Mouse (Mus musculus): ENCODE data around the gene Ebf4.
A peak's percentile ranks its signal among the peaks of the same experiment; 100 is the strongest.

The Ebf4 gene

DNA sequence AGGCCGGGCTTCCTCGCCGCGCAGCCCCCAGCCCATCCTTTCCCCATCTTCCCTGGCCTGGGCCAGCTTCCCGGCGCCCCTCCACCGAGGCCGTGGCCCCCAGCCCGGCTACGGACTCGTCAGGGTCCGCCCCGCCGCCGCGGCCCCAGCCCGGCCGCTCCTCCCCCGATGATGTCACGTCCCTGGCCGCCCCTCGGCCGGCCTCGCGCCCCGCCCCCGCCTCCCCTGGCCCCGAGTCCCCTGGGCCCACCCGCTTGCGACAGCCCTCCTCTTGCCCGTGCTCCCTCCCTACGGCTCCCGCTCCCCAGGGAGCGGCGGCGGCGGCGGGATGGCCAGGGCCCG is at the start of gene Ebf4:
Ebf4 (plus strand) TSS at position 234 of the 342 bp plus-strand sequence.
- peak; percentile 89 for DNase-seq

DNA sequence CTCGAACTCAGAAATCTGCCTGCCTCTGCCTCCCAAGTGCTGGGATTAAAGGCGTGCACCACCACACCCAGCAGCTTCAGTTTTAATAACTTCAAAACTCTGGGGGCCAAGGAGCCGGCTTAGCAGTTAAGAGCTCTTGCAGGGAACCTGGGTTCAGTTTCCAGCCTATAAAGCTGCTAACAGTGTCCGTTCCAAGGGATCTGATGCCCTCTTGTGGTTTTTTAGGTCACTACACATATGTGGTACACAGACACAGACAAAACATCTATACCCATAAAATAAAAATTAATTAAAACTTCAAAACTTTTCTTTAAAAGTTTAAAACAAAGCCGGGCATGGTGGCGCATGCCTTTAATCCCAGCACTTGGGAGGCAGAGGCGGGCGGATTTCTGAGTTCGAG is 48.1 kb upstream of the Ebf4 start:
- peak; percentile 64 for DNase-seq

DNA sequence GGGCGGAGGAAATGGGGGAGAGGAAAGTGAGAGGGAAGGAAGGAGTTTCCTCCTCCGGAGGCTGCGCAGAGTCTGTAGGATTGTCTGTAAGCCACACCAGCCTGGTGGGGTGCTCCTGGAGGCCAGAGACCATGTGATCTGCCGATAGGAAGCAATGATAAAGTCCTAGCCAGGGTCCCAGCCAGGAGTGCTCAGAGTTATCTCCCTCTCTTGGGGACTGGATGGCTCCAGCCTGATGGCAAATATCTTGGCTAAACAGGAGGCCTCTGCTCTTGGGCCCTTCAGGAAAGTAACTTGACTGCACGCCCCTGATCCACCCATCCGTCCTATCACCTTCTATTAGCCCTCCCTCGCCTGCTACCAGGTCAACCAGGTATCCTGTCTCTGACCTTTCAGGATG is 46.7 kb upstream of the Ebf4 start:
- DNase-seq: no peak

DNA sequence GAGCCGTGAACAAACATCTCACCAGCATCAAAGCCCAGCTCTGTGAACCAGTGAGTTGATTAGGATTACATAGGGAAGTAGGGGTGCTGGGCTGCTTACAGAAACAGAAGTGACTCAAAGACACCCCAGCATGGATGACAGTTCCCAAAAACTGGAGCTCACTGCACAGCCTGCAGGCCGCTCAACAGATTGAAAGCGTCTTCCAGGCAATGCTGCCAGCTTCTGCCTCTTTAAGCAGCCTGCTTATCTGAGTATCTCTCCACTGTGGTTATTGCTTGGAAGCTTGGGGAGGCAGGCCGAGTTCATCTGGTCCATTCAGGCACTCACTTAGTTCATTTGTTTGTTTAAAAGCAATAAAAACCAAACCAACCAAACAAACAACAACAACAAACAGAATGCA is 38.2 kb upstream of the Ebf4 start:
- DNase-seq: no peak

DNA sequence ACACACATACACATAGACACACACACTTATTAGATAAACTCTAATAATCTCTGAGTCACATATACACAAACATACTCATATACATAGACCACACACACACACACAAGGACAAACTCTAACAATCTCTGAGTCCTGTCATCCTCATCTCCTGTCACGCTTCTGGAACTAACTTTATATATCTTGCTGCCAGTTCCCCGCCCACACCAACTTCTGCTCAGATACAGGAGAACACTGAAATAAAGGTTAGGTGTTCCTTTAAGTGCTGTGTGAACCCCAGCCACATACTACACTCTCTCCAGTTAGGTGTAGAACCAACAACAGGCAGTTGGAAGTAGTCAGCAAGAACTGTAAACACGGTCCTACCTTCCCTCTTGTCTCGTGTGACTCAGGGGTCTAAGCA is 34.1 kb upstream of the Ebf4 start:
- DNase-seq: no peak

DNA sequence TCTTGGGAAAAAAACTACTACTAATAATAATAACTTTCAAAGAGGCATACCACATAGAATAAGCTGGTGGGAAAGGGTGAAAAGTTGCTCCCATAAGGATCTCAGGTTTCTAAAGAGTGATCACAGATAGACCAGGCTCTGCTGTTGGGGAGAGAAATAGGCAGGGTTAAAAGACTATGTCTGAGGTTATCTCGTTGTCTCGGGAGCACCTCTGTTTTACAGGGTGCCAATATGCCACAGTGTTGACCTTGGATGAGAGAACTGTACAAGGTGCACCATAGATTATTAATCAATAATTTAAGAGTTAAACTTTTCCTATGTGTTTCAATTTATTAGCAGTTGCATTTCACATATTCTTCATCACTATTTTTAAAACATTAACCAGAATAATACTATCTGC is 33.1 kb upstream of the Ebf4 start:
- DNase-seq: no peak

DNA sequence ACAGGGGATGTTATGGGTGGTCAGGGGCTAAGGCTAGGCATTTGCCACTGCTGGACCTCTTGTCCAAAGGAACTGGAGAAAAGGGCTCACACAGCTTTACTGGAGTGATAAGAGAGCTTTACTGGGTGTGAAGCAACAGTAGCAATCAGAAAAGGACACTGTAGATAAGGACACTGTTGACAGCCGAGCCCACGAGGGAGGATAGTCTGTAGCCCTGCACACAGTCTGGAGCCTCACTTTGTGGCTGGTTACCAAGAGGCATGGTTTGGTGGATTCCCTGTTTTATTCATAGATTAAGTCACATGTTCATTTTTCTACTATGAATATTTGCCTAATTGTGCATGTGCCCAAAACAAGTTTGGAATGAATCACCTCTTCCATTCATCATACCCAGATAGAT is 32.6 kb upstream of the Ebf4 start:
- no peak for DNase-seq

DNA sequence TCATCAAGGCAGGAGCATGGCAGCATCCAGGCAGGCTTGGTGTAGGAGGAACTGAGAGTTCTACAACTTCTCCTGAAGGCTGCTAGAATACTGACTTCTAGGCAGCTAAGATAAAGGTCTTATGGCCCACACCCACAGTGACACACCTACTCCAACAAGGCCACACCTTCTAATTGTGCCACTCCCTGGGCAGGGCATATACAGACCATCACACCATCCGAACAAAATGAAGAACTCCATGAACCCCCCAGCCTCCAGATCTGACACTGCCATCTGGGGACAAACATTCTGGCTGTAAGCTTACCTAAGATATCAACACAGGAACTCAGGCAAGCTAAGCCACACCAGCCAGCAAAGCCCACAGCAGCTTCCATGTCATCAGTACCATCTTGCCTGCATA is 29.4 kb upstream of the Ebf4 start:
- no peak for DNase-seq

DNA sequence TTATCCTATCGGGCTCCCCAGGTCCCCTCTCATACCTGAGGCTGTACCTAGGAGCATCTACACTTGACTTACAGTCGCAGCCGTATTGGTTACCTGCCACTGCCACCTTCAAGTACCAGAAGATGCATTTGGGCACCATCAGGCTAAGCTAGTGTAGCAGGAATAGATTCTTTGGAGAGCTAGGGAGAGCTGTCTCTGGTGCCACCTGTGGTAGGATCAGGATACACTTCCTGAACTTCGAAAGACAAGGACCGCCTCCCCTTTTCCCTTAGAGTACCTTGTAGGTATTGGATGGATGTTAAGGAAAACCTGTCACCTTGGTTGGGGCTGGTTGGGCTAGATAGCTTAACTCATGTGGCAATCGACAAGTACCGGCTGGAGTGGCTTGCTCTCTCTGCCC is 26.9 kb upstream of the Ebf4 start:
- DNase-seq: no peak

DNA sequence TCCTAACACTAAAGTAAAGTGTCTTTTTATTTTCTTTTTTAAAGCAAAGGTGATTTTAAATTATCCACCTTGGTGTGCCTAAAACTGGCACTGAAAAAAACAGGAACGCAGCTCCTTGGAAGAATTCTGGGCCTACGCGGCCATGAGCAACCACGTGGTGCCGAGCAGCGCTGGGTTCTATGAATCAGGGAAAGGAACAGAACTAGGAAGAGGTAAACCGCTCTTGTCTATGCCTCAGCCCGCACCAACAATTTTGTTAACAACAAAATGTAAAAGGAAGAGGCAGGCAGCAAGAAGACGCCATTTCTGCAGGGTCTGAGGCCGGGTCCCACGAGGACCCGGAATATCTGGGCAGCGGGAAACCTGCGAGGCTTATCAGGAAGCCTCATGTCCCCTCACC is 21.2 kb upstream of the Ebf4 start:
- no peak for DNase-seq

DNA sequence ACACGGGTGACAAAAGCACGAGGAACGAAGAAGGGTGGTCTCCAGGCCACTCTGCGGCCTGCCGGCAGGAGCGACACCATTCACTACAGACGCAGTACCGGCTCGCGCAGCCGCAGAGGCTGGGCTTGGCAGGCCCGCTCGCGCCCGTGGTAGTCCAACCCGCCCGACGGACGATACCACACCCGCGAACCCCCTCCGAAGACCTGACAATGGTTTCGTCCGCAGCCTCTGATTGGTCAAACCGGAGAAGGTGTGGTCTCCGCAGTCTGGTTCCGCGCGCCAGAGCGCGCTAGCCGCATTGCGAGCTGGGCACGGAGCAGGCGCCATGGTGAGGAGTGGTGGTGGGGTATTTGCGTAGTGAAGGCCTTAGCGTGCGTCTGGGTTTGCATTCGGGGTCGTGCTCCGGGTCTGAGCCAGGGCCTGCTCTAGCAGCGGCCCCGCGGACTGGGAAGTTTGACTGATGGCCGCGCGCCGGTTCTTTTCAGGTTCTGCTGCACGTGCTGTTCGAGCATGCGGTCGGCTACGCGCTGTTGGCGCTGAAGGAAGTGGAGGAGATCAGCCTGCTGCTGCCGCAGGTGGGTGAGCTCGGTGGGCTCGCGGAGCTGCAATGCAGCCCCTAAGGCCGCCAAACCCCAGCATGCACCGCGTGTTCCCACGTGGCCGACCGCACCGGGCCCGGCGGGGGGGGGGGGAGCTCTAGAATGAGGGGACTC is 20.7 kb upstream of the Ebf4 start, which contains the start of gene Nop56:
Nop56 (plus strand) TSS at position 282 of the 713 bp plus-strand sequence.
- DNase-seq: peak; percentile 99

DNA sequence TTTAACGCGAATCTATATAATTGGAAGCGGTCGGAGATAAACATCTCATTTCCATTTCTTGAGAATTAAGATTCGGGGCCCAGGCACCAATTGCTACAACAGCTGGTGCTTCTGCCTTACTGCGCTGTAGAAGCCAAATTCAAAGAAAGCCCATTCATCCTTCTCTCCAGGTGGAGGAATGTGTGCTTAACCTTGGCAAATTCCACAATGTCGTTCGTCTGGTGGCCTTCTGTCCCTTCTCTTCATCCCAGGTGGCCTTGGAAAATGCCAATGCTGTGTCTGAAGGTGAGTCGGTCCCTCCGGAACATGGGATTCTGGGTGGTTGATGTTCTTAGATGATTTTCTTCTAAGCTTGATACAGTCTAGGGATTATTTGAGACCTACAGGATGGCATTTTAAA is 20.1 kb upstream of the Ebf4 start:
- no peak for DNase-seq

DNA sequence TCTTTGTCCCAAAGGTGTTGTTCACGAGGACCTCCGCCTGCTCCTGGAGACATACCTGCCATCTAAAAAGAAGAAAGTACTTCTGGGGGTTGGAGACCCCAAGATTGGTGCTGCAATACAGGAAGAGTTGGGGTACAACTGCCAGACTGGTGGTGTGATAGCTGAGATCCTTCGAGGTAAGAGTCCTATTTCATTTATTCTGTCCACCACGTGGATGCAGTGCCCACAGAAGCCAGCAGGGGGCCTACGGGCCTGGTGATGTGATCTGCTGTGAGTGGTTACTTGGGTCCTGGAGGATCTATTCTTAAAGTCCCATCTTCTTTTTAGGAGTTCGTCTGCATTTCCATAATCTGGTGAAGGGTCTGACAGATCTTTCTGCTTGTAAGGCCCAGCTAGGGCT is 19.3 kb upstream of the Ebf4 start:
- DNase-seq: peak; percentile 75

DNA sequence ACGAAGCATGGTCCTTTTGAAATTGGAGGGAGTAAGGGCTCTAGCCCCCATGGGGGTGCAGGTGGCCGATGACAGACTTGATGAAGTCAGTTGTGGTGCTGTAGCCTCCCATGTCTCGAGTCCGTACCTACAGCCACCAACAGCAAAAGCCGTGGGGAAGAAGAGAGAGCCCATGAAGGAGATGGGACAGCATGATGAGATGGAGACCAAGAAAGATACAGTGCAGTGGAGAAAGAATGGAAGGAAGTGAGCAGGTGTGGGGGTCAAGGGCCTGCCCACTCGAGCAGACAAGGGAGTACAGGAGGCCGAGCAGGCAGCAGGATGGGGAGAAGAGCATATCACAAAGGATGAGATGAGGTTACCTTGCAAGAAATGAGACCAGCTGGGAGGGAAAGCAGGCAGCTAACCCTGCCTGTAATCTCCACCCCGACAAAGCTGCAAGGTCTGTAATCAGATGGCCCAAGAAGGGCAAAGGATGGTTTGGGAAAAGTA is 15.3 kb upstream of the Ebf4 start:
- DNase-seq: no peak

DNA sequence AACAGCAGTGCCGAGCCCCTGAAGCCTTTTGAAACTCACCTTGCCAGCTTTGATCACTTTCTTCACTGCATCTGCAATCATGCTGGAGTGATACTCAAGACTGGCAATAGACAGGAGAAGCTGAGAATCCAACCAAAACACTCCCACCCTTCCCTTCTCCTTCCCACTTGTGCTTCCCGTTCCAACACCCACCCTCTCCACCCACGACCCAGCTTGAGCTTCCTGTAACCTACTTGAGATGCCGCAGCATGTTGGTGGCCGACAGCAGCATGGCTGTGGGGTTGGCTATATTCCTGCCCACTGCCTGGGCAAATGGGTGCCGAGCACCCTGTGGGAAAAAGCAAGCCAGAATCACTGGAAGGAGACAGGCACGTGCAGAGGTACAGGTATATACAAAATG is 14.7 kb upstream of the Ebf4 start:
- DNase-seq: no peak

DNA sequence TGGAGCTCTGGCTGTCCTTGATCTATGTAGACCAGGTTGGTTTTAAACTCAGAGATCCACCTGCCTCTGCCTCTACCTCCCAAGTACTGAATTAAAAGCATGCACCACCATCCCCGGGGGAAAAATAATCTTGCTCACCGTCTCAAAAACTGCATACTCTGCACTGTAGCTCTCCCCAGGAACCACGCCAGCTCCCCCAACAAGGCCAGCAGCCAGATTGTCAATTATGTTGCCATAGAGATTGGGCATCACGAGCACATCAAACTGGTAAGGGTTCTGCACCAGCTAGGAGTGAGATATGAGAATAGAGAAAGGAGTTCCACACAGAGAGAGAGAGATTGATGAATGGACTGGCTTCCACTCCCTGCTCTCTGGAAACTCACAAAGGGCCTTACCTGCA is 14.2 kb upstream of the Ebf4 start:
- no peak for DNase-seq

DNA sequence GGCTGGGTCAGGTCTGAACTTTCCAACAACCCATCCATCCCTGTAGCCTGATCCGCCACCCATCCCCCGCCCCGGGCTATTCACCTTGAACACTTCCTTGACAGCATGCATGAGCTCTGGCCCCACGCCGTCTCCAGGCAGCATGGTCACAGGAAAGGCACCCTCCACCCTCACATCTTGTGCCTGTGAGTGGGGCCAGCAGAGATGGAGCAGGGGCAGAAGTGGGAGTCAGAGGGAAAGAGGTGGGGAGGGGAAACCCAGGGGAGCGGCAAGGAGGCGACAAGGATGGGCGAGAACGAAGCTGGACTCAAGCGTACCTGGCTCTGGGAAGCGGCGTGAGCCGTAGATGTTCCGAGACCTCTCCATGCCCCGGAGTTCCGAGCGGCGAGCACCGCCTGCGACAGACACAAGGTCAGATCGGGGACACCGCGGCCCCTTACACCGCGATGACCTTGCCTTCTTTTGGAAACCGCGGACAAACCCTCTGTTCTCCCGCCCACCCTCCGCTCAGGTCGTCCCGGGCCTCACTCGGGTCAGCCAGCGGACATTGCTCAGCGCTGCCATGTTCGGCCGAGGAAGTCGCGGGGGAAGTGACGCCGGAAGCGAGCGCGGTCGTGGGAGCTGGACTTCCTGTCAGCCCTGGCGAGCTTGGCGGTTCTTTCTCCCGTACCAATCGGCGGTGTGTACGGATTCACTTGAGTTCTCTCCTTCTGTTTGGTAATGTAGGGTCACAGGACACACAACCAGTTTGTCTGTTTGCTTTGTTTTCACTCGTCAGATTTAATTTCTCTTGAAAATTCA is 10.9 kb upstream of the Ebf4 start, which contains the start of gene Idh3b:
Idh3b (minus strand) TSS at position 694 of the 801 bp plus-strand sequence.
- peak; percentile 92 for DNase-seq

DNA sequence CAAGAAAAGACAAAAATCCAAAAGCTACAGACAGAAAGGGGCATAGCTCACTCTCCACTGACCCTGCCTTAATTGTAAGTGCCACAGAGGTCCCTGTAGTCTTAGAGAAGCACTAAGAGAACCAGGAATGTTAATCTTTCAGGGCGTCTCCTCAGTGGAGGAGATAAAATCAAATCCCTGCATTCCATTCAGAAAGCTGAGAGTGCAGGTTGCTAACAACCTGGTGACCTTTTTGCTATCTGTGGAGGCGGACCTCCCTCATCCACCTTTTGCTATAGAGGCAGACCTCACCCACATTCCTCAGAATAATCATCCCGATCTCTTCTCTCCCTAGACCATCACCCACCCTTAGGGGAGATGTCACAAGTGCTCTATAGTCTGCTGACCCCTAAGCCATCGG is 5.9 kb upstream of the Ebf4 start:
- no peak for DNase-seq

DNA sequence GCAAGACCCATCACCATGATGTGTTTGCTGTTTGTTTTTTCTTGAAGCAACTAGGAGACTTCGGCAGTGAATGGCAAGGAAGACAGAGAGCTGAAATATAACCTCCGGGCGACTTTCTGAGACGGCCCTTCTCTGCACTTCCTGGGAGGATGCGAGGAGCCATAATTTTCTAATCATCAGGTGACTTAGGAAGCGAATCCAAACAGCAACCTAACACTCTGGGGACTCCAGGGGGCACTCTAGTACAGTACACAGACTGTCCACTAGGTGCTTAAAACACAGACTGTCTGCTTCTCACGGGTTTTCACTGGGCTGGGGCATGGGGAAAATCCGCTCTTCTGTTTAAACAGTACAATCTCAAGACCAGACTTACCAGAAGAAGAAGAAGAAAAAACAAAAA is 3.5 kb upstream of the Ebf4 start:
- peak; percentile 92 for DNase-seq

DNA sequence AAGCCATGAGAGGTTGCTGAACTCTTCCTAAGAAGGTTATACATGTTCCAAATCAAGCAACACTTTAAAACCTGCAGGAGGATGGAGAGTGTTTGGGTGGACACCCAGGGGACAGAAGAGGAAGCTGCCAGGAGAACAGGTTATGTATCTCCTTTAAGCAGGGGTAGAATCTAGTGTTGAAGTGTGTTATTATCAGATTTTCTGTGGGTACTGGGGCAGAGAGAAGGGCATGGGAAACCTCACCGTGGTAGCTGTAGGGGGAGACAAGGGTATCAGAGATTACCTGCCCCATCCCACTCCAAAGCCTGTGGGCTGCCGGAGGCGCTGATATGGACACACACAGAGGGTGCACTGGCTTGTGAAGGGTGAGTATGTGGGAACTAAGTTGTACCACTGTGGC is 2.0 kb upstream of the Ebf4 start:
- no peak for DNase-seq

DNA sequence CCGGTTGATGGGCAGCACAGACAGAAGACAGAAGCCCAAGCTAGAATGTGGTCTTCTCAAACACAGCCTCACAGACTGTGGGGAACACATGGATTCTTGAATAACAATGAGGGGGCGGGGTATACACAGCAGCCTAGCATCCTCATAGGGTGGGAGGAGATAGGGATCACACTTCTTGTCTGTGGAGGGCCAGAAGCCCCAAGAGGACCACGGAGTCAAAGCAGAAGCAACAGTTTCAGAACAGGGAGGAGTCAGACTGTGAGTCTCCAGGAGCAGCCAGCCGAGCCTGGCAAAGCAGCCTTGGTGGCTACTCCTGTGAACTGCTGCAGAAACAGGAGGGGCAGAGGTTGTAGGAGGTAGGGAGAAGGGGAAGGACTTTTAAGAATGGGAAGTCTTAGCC is 1.5 kb upstream of the Ebf4 start:
- DNase-seq: peak; percentile 70

DNA sequence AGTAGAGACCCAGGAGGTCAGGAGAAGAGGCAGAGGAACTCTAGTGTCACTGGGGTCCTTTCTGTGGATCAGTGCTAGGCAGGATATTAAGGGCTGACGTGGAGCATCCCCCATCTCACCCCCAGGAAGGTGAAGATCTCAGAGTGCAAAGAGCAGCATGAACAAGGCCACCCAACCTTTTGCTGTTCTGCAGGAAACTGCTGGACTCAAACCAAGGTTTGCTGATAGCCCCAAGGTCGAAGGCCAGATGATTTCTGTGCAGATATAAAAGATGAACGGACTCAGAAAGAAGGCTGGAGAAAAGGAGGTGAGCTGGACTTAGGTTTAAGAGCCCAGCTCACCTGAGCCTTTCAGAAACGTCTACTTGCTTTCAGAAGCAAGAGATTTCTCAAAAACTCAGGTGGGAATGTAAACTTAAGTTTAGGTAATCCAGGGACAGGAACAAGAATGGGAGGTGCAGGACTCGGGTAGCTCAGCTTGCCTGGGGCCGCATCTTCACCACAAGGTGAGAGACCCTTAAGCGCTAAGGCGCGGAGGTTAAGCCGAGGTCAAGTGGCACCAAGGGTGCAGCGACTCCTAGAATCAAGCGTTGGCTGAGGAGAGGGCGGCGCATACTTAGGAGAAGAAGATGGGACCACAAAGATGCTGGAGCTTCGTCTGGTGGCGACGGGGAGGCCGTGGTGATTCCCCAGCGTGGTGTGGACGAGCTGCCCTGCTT is 592 bp upstream of the Ebf4 start:
- DNase-seq: no peak

DNA sequence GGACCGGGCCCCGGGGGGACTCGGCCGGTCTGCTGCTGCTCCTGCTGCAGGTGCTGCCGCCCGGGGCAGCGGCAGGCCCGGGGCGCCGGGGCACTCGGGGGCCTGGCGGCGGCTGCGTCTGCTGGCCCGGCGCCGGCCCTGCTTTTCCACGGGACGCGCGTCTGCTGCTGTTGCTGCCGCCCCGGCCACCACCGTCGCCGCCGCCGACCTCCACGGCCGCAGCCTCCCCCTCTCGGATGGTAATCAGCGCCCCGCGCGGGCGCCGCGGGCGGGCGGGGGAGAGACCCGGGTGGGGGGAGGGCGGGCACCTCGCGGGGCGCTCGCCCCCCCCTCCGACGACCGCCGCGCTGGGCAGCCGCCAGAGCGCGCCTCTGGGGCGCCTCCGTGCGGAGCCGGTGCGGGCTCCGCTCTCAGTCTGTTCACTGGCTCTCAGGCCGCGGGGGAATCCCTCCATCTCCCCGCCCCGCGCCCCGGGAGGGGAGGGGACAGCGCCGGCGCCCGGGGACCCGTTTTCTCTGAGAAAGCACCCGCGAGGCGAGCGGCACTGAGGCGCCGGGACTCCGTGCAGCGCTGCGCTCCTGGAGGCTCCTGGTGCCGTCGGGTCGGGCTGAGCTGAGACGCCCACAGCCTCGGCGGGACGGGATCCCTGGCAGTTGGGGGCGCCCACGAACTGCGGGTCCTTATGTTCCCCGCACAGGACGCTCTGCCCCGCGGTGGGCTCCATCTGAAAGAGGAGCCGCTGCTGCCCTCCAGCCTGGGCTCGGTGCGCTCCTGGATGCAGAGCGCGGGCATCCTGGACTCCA is 563 bp downstream of the Ebf4 start:
- peak; percentile 87 for DNase-seq

Measured in retina, postnatal 1 day (tissue).